Mouse (Mus musculus) adrenal gland, adult 18-20 months (tissue): Measurements from ENCODE around the gene Cp. TPM values are rescaled to one million over a fixed set of nuclear protein-coding genes. Genes with fewer than 3 reads are reported as not detected.
"Not testable (repeated sequence)": the region's sequence is repeated elsewhere in the genome, so short reads cannot be mapped to it uniquely, and the experiment has no call there.

ENCODE experiments used
- DNase-seq, 2 experiments: peaks; one replicate each; pipeline ENCODE4 v3.0.0; 2021 to 2022; ENCODE audit warnings: low spot score in 2 of 2
- long read RNA-seq, 2 experiments: library from polyadenylated mRNA; stranded (forward); transcript quantifications; one replicate each; pipeline ENCODE4 v2.0.0; 2021
- total RNA-seq, 2 experiments: library from RNA; stranded (reverse); gene quantifications; 1 replicate in 1 of 2; 2 replicates in 1 of 2; pipeline ENCODE4 v1.2.3; 2021

Cp gene
- total RNA-seq = 10 to 100 TPM; 45.1 to 63.9 TPM
- long read RNA-seq, experiment 1, full-length matches to known transcripts = 8 of 19 reads
- long read RNA-seq, experiment 1, partial matches to known transcripts = 7 of 19 reads
- long read RNA-seq, experiment 1, other reads (novel, unspliced or antisense) = 4 of 19 reads
- long read RNA-seq, experiment 2, full-length matches to known transcripts = 8 of 29 reads
- long read RNA-seq, experiment 2, partial matches to known transcripts = 17 of 29 reads
- long read RNA-seq, experiment 2, other reads (novel, unspliced or antisense) = 4 of 29 reads

GRCm38 (mm10) chr3:19956885-19957284 lies at the start of gene Cp:
Gene Cp, plus strand, starts transcription at chr3:19957054.
- DNase-seq = no peak

GRCm38 (mm10) chr3:19948552-19948951 lies 8.3 kb upstream of the Cp start:
- no peak for DNase-seq

GRCm38 (mm10) chr3:19949401-19949800 lies 7.5 kb upstream of the Cp start:
- not testable (repeated sequence) for DNase-seq

GRCm38 (mm10) chr3:19953425-19953824 lies 3.4 kb upstream of the Cp start:
- DNase-seq = no peak

GRCm38 (mm10) chr3:19953865-19954264 lies 3.0 kb upstream of the Cp start:
- peak; percentile 28 to 37 for DNase-seq

GRCm38 (mm10) chr3:19958031-19958430 lies 1.2 kb downstream of the Cp start:
- no peak for DNase-seq

GRCm38 (mm10) chr3:19958983-19959382 lies 2.1 kb downstream of the Cp start:
- DNase-seq = no peak

GRCm38 (mm10) chr3:19960570-19961114 lies 3.8 kb downstream of the Cp start:
- DNase-seq = no peak

GRCm38 (mm10) chr3:19961341-19961740 lies 4.5 kb downstream of the Cp start:
- no peak for DNase-seq

- no peak for DNase-seq
These were observed 6.1 kb downstream of the Cp start for GRCm38 (mm10) chr3:19962769-19963513.

GRCm38 (mm10) chr3:19964625-19965188 lies 7.9 kb downstream of the Cp start:
- DNase-seq = no peak

GRCm38 (mm10) chr3:19965239-19965638 lies 8.4 kb downstream of the Cp start:
- DNase-seq = no peak

GRCm38 (mm10) chr3:19966072-19966471 lies 9.2 kb downstream of the Cp start:
- no peak for DNase-seq

- DNase-seq = no peak
These were observed 21.6 kb downstream of the Cp start for GRCm38 (mm10) chr3:19978474-19978873.

- no peak for DNase-seq
These were observed 24.3 kb downstream of the Cp start for GRCm38 (mm10) chr3:19981156-19981555.

- DNase-seq = no peak
These were observed 26.0 kb downstream of the Cp start for GRCm38 (mm10) chr3:19982846-19983245.

- no peak for DNase-seq
These were observed 29.3 kb downstream of the Cp start for GRCm38 (mm10) chr3:19986123-19986522.

- DNase-seq = no peak
These were observed 33.2 kb downstream of the Cp start for GRCm38 (mm10) chr3:19990031-19990430.

GRCm38 (mm10) chr3:19992388-19992787 lies 35.5 kb downstream of the Cp start:
- no peak for DNase-seq

- no peak for DNase-seq
These were observed 42.7 kb downstream of the Cp start for GRCm38 (mm10) chr3:19999551-19999950.

- DNase-seq = no peak
These were observed 44.0 kb downstream of the Cp start for GRCm38 (mm10) chr3:20000806-20001205.

GRCm38 (mm10) chr3:20002786-20003185 lies 45.9 kb downstream of the Cp start:
- DNase-seq = peak; percentile 28 to 29
